13 mouse cellular contexts compared by ENCODE assay signal in the genomic region with DNA sequence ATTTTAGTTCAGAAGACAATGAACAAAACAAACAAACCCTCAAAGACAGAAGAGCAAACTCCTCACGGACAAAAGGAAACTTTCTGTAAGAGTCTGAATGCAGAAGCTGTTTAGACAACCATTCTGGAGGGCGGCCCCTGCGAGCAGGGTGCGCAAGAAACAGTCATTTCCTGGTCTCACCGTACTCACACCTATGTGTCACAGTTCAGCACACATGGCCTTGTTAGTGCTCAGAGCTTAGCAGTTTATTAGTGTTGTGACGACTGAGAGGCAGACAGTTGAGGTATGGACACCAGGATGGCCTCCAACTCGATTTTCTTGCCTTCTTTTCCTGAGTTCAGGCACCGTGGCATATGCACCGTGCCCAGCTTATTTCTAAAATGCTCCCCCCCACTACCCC. TPM values are rescaled to one million over a fixed set of nuclear protein-coding genes. Genes with fewer than 3 reads are reported as not detected.
DNase-seq lines count a peak whose midpoint lies in the region; ATAC-seq and TF ChIP-seq lines count a peak whose summit lies in the region.
"Had no signal": no experiment of that assay in that cellular context is flagged by ENCODE, and none has a peak within 500 bp of the region (broad histone marks: within the 10 kb centered on the region; RNA-seq: fewer than 3 reads in every experiment).

No protein-coding gene starts in this region.

- no peak overlapping the region for H3K27ac ChIP-seq in heart, embryonic 12.5 days (ENCODE audit: poor library complexity, severe bottlenecking)
- H3K27ac ChIP-seq in lung, embryonic 14.5 days (ENCODE audit: low read depth): no peak overlapping the region
- no peak overlapping the region for H3K27ac ChIP-seq in neural tube, embryonic 13.5 days (replicated peaks)
- H3K27ac ChIP-seq in thymus, adult 2 months (ENCODE audit: control insufficient read depth, insufficient read depth, low read length): no peak overlapping the region
- H3K27ac ChIP-seq: midbrain, embryonic 12.5 days had no signal

- peaks cover 23% of the 10 kb centered on the region for H3K36me3 ChIP-seq in heart, embryonic 12.5 days
- peaks cover 21% of the 10 kb centered on the region for H3K36me3 ChIP-seq in lung, embryonic 14.5 days (ENCODE audit: insufficient read depth)
- H3K36me3 ChIP-seq in neural tube, embryonic 13.5 days: peaks cover 14% of the 10 kb centered on the region
- peaks cover 17% of the 10 kb centered on the region for H3K36me3 ChIP-seq in thymus, adult 2 months (ENCODE audit: control insufficient read depth, insufficient read depth, low read length)

- no peak for ATAC-seq in heart, embryonic 12.5 days (ENCODE audit: insufficient number of reproducible peaks, low FRiP score)
- ATAC-seq in lung, embryonic 14.5 days (ENCODE audit: insufficient read depth): no peak
- ATAC-seq in neural tube, embryonic 13.5 days (ENCODE audit: low read depth): no peak
- ATAC-seq: activated CD4-positive, CD25-positive, alpha-beta regulatory T cell, adult 4 months; forebrain, embryonic 16.5 days had no signal

- no peak overlapping the region for H3K4me3 ChIP-seq in heart, embryonic 12.5 days
- no peak overlapping the region for H3K4me3 ChIP-seq in lung, embryonic 14.5 days (ENCODE audit: low read depth, low read length)
- no peak overlapping the region for H3K4me3 ChIP-seq in neural tube, embryonic 13.5 days
- no peak overlapping the region for H3K4me3 ChIP-seq in thymus, adult 2 months (ENCODE audit: control insufficient read depth, insufficient read depth, low read length)
- H3K4me3 ChIP-seq: midbrain, embryonic 12.5 days had no signal

- peak overlapping the region; percentile 13; the same call in 1 of the 2 replicates for H3K9ac ChIP-seq in heart, embryonic 12.5 days
- no peak overlapping the region for H3K9ac ChIP-seq in lung, embryonic 14.5 days
- no peak overlapping the region for H3K9ac ChIP-seq in neural tube, embryonic 13.5 days
- H3K9ac ChIP-seq: midbrain, embryonic 12.5 days had no signal

- intact Hi-C loops in heart, postnatal 36 days (cut with DNase I): loop anchor here (5.0 kb wide), 2 partner anchors 519 to 1206 kb away; a partner anchor contains a TSS

- H3K4me1 ChIP-seq in heart, embryonic 12.5 days (replicated peaks): peaks cover 43% of the 10 kb centered on the region
- H3K4me1 ChIP-seq in lung, embryonic 14.5 days (ENCODE audit: insufficient read depth): peaks cover 5% of the 10 kb centered on the region
- H3K4me1 ChIP-seq in neural tube, embryonic 13.5 days (replicated peaks): peaks cover 45% of the 10 kb centered on the region
- H3K4me1 ChIP-seq in thymus, adult 2 months (replicated peaks; ENCODE audit: control insufficient read depth, insufficient read depth, low read length): peaks cover 15% of the 10 kb centered on the region

- TF ChIP-seq CTCF in lung, embryonic 14.5 days (IDR thresholded peaks at IDR 0.05; ENCODE audit: low read depth): no peak
- no peak for TF ChIP-seq CTCF in thymus, adult 2 months (IDR thresholded peaks at IDR 0.05; ENCODE audit: borderline replicate concordance, control insufficient read depth, extremely low read depth, insufficient read depth, low read length, poor library complexity)

- DNase-seq in heart, postnatal 36 days: no peak
- peak; percentile 6 for DNase-seq in lung, embryonic 14.5 days
- DNase-seq in lung, postnatal 4 days: no peak
- peak; percentile 17 for DNase-seq in ZHBTc4 (ENCODE audit: low read depth, low spot score)
- no peak for DNase-seq in right cerebral cortex, adult 18-20 months
- DNase-seq in thymus, adult 2 months: no peak
- DNase-seq: left cerebral cortex, postnatal 4 days had no signal

- H3K27me3 ChIP-seq in heart, embryonic 12.5 days (replicated peaks): no peaks in the 10 kb centered on the region
- no peaks in the 10 kb centered on the region for H3K27me3 ChIP-seq in lung, embryonic 14.5 days (ENCODE audit: insufficient read depth, low read length)
- no peaks in the 10 kb centered on the region for H3K27me3 ChIP-seq in neural tube, embryonic 13.5 days
- no peaks in the 10 kb centered on the region for H3K27me3 ChIP-seq in thymus, adult 2 months (ENCODE audit: control insufficient read depth, insufficient read depth, low read length)
- H3K27me3 ChIP-seq: midbrain, embryonic 12.5 days had no signal

- TF ChIP-seq POLR2A in thymus, adult 2 months (IDR thresholded peaks at IDR 0.05; ENCODE audit: control insufficient read depth, extremely low read depth, insufficient read depth, low read length, poor library complexity): no peak

- H3K9me3 ChIP-seq in heart, embryonic 12.5 days (replicated peaks): no peaks in the 10 kb centered on the region
- no peaks in the 10 kb centered on the region for H3K9me3 ChIP-seq in lung, embryonic 14.5 days (ENCODE audit: low read depth, low read length)
- H3K9me3 ChIP-seq in neural tube, embryonic 13.5 days: no peaks in the 10 kb centered on the region
- H3K9me3 ChIP-seq: midbrain, embryonic 12.5 days had no signal

- 69% methylated on average over 9 of the region's 9 CpGs for WGBS in heart, embryonic 12.5 days
- WGBS in lung, embryonic 14.5 days: 41% methylated on average over 9 of the region's 9 CpGs
- WGBS in neural tube, embryonic 13.5 days: 50% methylated on average over 9 of the region's 9 CpGs
- 43% methylated on average over 9 of the region's 9 CpGs for WGBS in thymus, adult 2 months

- H3K4me2 ChIP-seq in heart, embryonic 12.5 days: peak overlapping the region; percentile 38; the same call in 1 of the 2 replicates
- 0 out of 2 replicates have a peak overlapping the region, but pooled peaks have one; percentile 15 for H3K4me2 ChIP-seq in lung, embryonic 14.5 days
- H3K4me2 ChIP-seq in neural tube, embryonic 13.5 days: peak overlapping the region; percentile 9; the same call in 1 of the 2 replicates
- H3K4me2 ChIP-seq: midbrain, embryonic 12.5 days had no signal

RNA-seq across cellular contexts. Expression of a gene that starts 4.2 kb away (rescaled TPM):
- 145 and 147 TPM in 2 replicates for polyA plus RNA-seq in heart, embryonic 12.5 days (2016; fragmentation: Nextera tagmentation; extraction: Ambion mirVana)
- 100 to 1,000 TPM; 372 to 397 TPM for total RNA-seq in heart, postnatal 36 days (2021)
- polyA plus RNA-seq in lung, embryonic 14.5 days (2014; fragmentation: Nextera tagmentation; extraction: Ambion mirVana): 104 TPM in 2 replicates
- polyA plus RNA-seq in neural tube, embryonic 13.5 days (2015; fragmentation: Nextera tagmentation; extraction: Ambion mirVana): 119 and 127 TPM in 2 replicates
- polyA plus RNA-seq in thymus, adult 2 months (2012; rRNA removed): 31.6 and 34.4 TPM in 2 replicates

RNA-seq across cellular contexts. Expression of a gene that starts 44.9 kb away (rescaled TPM):
- 22.1 and 24.1 TPM in 2 replicates for polyA plus RNA-seq in heart, embryonic 12.5 days (2016; fragmentation: Nextera tagmentation; extraction: Ambion mirVana)
- 1 to 10 TPM; 1.0 to 1.2 TPM for total RNA-seq in heart, postnatal 36 days (2021)
- 2.8 and 4.0 TPM in 2 replicates for polyA plus RNA-seq in lung, embryonic 14.5 days (2014; fragmentation: Nextera tagmentation; extraction: Ambion mirVana)
- 0.39 and 0.45 TPM in 2 replicates for polyA plus RNA-seq in neural tube, embryonic 13.5 days (2015; fragmentation: Nextera tagmentation; extraction: Ambion mirVana)
- polyA plus RNA-seq in thymus, adult 2 months (2012; rRNA removed): 1.0 and 1.2 TPM in 2 replicates
- polyA plus RNA-seq: hindbrain, embryonic 11.5 days had no signal

Comparison
In these comparisons a context has a peak if more than half of its experiments do, and no peak if none do; other contexts are left out.
1. DNase-seq: peak in lung, embryonic 14.5 days (single experiment) and ZHBTc4 (single experiment); none in heart, postnatal 36 days (0 of 2), lung, postnatal 4 days (0 of 2), right cerebral cortex, adult 18-20 months (single experiment) and thymus, adult 2 months (single experiment).
2. Peak in every context shown above with its lines, with median percentiles within 50 percentile points of each other: H3K4me2 ChIP-seq.